Mouse (Mus musculus): ENCODE data around the gene Sprr2b. TPM values are rescaled to one million over a fixed set of nuclear protein-coding genes. Genes with fewer than 3 reads are reported as not detected.
"Not testable (repeated sequence)": the region's sequence is repeated elsewhere in the genome, so short reads cannot be mapped to it uniquely, and the experiment has no call there.

Sprr2b gene
- total RNA-seq, 1 experiment: not detected

- H3K36me3 ChIP-seq (ENCODE audit: control insufficient read depth, insufficient read depth, low read length, poor library complexity, severe bottlenecking); H3K4me1 ChIP-seq (ENCODE audit: control insufficient read depth in 2 of 2, insufficient read depth in 2 of 2, low read length in 2 of 2, poor library complexity in 1 of 2); H3K27ac ChIP-seq (ENCODE audit: insufficient read depth, low read depth, low read length, poor library complexity, severe bottlenecking); H3K9ac ChIP-seq (ENCODE audit: insufficient read depth, low read depth, low read length, poor library complexity, severe bottlenecking); DNase-seq (ENCODE audit: low read depth, low spot score); H3K9me3 ChIP-seq (ENCODE audit: control insufficient read depth, insufficient read depth, low read depth, low read length); in situ Hi-C loops (cut with MboI; ENCODE audit: low sequenced_read_pairs in 2 of 2, unreplicated experiment in 2 of 2); H3K4me3 ChIP-seq (ENCODE audit: insufficient read depth in 1 of 2, low read depth in 1 of 2, low read length in 2 of 2, poor library complexity in 1 of 2, severe bottlenecking in 1 of 2): not testable (repeated sequence)
Measured at GRCm38 (mm10) chr3:92288489-92288888, 27.9 kb upstream of the Sprr2b start.

DNA sequence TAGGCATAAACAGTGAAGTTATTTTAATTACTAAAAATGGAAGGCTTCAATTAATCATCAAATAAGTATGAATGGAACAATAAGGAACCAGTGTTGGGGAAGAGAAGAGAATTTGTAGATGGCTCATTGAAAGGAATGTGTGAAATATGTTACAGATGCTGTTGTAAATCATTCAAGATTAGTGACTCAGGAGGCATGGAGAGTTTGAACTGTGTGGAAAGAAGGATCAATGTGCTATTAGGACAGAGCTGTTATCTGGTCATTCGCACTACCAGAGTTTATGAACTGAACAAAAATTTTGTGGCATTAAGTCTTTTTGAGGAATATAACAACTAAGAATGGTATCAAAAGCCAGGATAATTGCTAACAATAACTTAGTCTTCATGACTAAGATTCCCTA, 9.0 kb upstream of the Sprr2b start:
- Histone ChIP-seq H3K4me1 (ENCODE audit: control insufficient read depth in 2 of 2, insufficient read depth in 2 of 2, low read length in 2 of 2, poor library complexity in 1 of 2) (no peaks in the 10 kb centered on the region), H3K36me3 (ENCODE audit: control insufficient read depth, insufficient read depth, low read length, poor library complexity, severe bottlenecking) (no peaks in the 10 kb centered on the region), H3K9me3 (ENCODE audit: control insufficient read depth, insufficient read depth, low read depth, low read length) (no peaks in the 10 kb centered on the region), H3K27ac (ENCODE audit: insufficient read depth, low read depth, low read length, poor library complexity, severe bottlenecking) (no peak overlapping the region), H3K4me3 (ENCODE audit: insufficient read depth in 1 of 2, low read depth in 1 of 2, low read length in 2 of 2, poor library complexity in 1 of 2, severe bottlenecking in 1 of 2) (no peak overlapping the region), H3K9ac (ENCODE audit: insufficient read depth, low read depth, low read length, poor library complexity, severe bottlenecking) (no peak overlapping the region)
- no peak for DNase-seq (ENCODE audit: low read depth, low spot score)
- TF ChIP-seq CHD2 (IDR thresholded peaks at IDR 0.05; ENCODE audit: low read depth, low read length) (no peak), MAFK (IDR thresholded peaks at IDR 0.05; ENCODE audit: insufficient read depth, low read depth, low read length) (no peak), HCFC1 (IDR thresholded peaks at IDR 0.05; ENCODE audit: borderline replicate concordance, insufficient read depth, low read length) (no peak), ZC3H11A (IDR thresholded peaks at IDR 0.05; ENCODE audit: borderline replicate concordance, low read depth, low read length) (no peak), ZNF384 (IDR thresholded peaks at IDR 0.05; ENCODE audit: low read depth, low read length) (no peak)
- in situ Hi-C loops (cut with MboI; ENCODE audit: low sequenced_read_pairs in 2 of 2, unreplicated experiment in 2 of 2): no loop called here

- no peaks in the 10 kb centered on the region for H3K4me1 ChIP-seq (ENCODE audit: control insufficient read depth in 2 of 2, insufficient read depth in 2 of 2, low read length in 2 of 2, poor library complexity in 1 of 2)
Measured at GRCm38 (mm10) chr3:92317384-92317783, 964 bp downstream of the Sprr2b start.

DNA sequence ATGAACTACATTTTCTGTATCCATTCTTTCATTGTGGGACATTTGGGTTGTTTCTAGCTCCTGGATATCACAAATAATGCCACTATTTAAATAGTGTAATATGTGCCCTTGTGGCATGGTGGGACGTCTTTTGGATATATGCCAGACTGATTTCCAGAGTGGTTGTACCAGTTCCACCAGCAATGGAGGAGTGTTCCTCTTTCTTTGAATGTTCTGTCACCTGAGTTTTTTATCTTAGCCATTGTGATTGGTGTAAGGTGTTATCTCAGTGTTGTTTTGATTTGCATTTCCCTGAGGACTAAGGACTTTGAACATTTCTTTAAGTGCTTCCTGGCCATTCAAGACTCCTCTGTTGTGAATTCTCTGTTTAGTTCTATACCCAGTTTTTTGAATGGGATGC, 19.9 kb downstream of the Sprr2b start:
- Histone ChIP-seq H3K4me3 (ENCODE audit: insufficient read depth in 1 of 2, low read depth in 1 of 2, low read length in 2 of 2, poor library complexity in 1 of 2, severe bottlenecking in 1 of 2) (no peak overlapping the region), H3K9me3 (ENCODE audit: control insufficient read depth, insufficient read depth, low read depth, low read length) (no peaks in the 10 kb centered on the region), H3K4me1 (ENCODE audit: control insufficient read depth in 2 of 2, insufficient read depth in 2 of 2, low read length in 2 of 2, poor library complexity in 1 of 2) (no peaks in the 10 kb centered on the region), H3K27ac (ENCODE audit: insufficient read depth, low read depth, low read length, poor library complexity, severe bottlenecking) (no peak overlapping the region), H3K36me3 (ENCODE audit: control insufficient read depth, insufficient read depth, low read length, poor library complexity, severe bottlenecking) (no peaks in the 10 kb centered on the region), H3K9ac (ENCODE audit: insufficient read depth, low read depth, low read length, poor library complexity, severe bottlenecking) (no peak overlapping the region)
- no peak for TF ChIP-seq ZNF384 (IDR thresholded peaks at IDR 0.05; ENCODE audit: low read depth, low read length)
- TF ChIP-seq CHD2 (IDR thresholded peaks at IDR 0.05; ENCODE audit: low read depth, low read length): no peak
- no peak for TF ChIP-seq HCFC1 (IDR thresholded peaks at IDR 0.05; ENCODE audit: borderline replicate concordance, insufficient read depth, low read length)
- no peak for TF ChIP-seq ZC3H11A (IDR thresholded peaks at IDR 0.05; ENCODE audit: borderline replicate concordance, low read depth, low read length)
- no peak for TF ChIP-seq MAFK (IDR thresholded peaks at IDR 0.05; ENCODE audit: insufficient read depth, low read depth, low read length)
- in situ Hi-C loops (cut with MboI; ENCODE audit: low sequenced_read_pairs in 2 of 2, unreplicated experiment in 2 of 2): no loop called here
- DNase-seq (ENCODE audit: low read depth, low spot score): no peak

More at GRCm38 (mm10) chr3:92317384-92317783, 964 bp downstream of the Sprr2b start:
- H3K9me3 ChIP-seq (ENCODE audit: control insufficient read depth, insufficient read depth, low read depth, low read length): no peaks in the 10 kb centered on the region
- H3K9ac ChIP-seq (ENCODE audit: insufficient read depth, low read depth, low read length, poor library complexity, severe bottlenecking): no peak overlapping the region
- in situ Hi-C loops (cut with MboI; ENCODE audit: low sequenced_read_pairs in 2 of 2, unreplicated experiment in 2 of 2): no loop called here
- H3K4me3 ChIP-seq (ENCODE audit: insufficient read depth in 1 of 2, low read depth in 1 of 2, low read length in 2 of 2, poor library complexity in 1 of 2, severe bottlenecking in 1 of 2): no peak overlapping the region
- H3K36me3 ChIP-seq (ENCODE audit: control insufficient read depth, insufficient read depth, low read length, poor library complexity, severe bottlenecking): no peaks in the 10 kb centered on the region
- TF ChIP-seq ZC3H11A (IDR thresholded peaks at IDR 0.05; ENCODE audit: borderline replicate concordance, low read depth, low read length) (no peak), MAFK (IDR thresholded peaks at IDR 0.05; ENCODE audit: insufficient read depth, low read depth, low read length) (no peak), HCFC1 (IDR thresholded peaks at IDR 0.05; ENCODE audit: borderline replicate concordance, insufficient read depth, low read length) (no peak), ZNF384 (IDR thresholded peaks at IDR 0.05; ENCODE audit: low read depth, low read length) (no peak), CHD2 (IDR thresholded peaks at IDR 0.05; ENCODE audit: low read depth, low read length) (no peak)
- H3K27ac ChIP-seq (ENCODE audit: insufficient read depth, low read depth, low read length, poor library complexity, severe bottlenecking): no peak overlapping the region
- DNase-seq (ENCODE audit: low read depth, low spot score): no peak

DNA sequence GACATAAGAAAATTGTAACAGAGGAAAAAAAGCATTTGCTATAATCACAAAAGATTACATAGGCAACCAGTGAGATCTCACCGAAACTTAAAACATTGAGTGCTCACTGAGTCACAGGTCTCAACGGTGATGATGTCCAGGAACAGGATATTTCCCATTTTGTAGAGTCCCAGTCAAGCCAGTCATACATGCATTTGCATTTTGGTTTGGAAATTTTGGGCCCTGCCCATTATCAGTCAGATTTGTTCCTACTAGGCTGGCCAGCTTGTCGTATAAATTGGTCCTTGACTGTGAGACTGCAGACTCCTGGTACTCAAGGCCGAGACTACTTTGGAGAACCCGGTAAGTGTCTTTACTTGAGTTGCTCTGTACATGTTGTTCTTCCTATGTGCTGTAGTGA, 22.4 kb downstream of the Sprr2b start, which contains the start of gene Sprr2d:
Gene Sprr2d (plus strand): TSS at position 301 of the 400 bp plus-strand sequence.
- Histone ChIP-seq H3K9ac (ENCODE audit: insufficient read depth, low read depth, low read length, poor library complexity, severe bottlenecking) (no peak within 1 kb of the TSS), H3K9me3 (ENCODE audit: control insufficient read depth, insufficient read depth, low read depth, low read length) (no peaks in the 10 kb centered on the region), H3K4me3 (ENCODE audit: insufficient read depth in 1 of 2, low read depth in 1 of 2, low read length in 2 of 2, poor library complexity in 1 of 2, severe bottlenecking in 1 of 2) (no peak within 1 kb of the TSS), H3K36me3 (ENCODE audit: control insufficient read depth, insufficient read depth, low read length, poor library complexity, severe bottlenecking) (no peaks in the 10 kb centered on the region), H3K4me1 (ENCODE audit: control insufficient read depth in 2 of 2, insufficient read depth in 2 of 2, low read length in 2 of 2, poor library complexity in 1 of 2) (no peaks in the 10 kb centered on the region), H3K27ac (ENCODE audit: insufficient read depth, low read depth, low read length, poor library complexity, severe bottlenecking) (no peak within 1 kb of the TSS)
- in situ Hi-C loops (cut with MboI; ENCODE audit: low sequenced_read_pairs in 2 of 2, unreplicated experiment in 2 of 2): no loop called here
- DNase-seq (ENCODE audit: low read depth, low spot score): no peak
- TF ChIP-seq CHD2 (IDR thresholded peaks at IDR 0.05; ENCODE audit: low read depth, low read length): no peak
- TF ChIP-seq MAFK (IDR thresholded peaks at IDR 0.05; ENCODE audit: insufficient read depth, low read depth, low read length): no peak
- no peak for TF ChIP-seq HCFC1 (IDR thresholded peaks at IDR 0.05; ENCODE audit: borderline replicate concordance, insufficient read depth, low read length)
- no peak for TF ChIP-seq ZNF384 (IDR thresholded peaks at IDR 0.05; ENCODE audit: low read depth, low read length)
- TF ChIP-seq ZC3H11A (IDR thresholded peaks at IDR 0.05; ENCODE audit: borderline replicate concordance, low read depth, low read length): no peak
